Mouse (Mus musculus) CH12.LX (cell line): ENCODE data around the gene Syt2.

Experiments used
- CTCF ChIP-seq, 2 experiments: IDR thresholded peaks in 1 of 2; conservative IDR thresholded peaks in 1 of 2; 2 replicates each; pipeline ENCODE4 v1.5.1; 2011 to 2012; ENCODE audit warnings: low read depth in 2 of 2, low read length in 2 of 2, improper control_type of control experiment in 1 of 2, inconsistent platforms in 1 of 2, mild to moderate bottlenecking in 1 of 2, moderate library complexity in 1 of 2
- EP300 ChIP-seq: IDR thresholded peaks from 2 replicates; pipeline ENCODE4 v1.6.1; 2011; ENCODE audit warnings: low read length, improper control_type of control experiment
- MAFK ChIP-seq: IDR thresholded peaks from 2 replicates; pipeline ENCODE4 v1.6.1; 2011; ENCODE audit warnings: low read length, improper control_type of control experiment; ENCODE audit not compliant: insufficient replicate concordance
- MXI1 ChIP-seq: IDR thresholded peaks from 2 replicates; pipeline ENCODE4 v1.6.1; 2011; ENCODE audit warnings: mild to moderate bottlenecking, low read depth, low read length, improper control_type of control experiment
- POLR2A ChIP-seq: IDR thresholded peaks from 2 replicates; pipeline ENCODE4 v1.6.1; 2011; ENCODE audit warnings: low read depth, mild to moderate bottlenecking, improper control_type of control experiment, low read length
- UBTF ChIP-seq: IDR thresholded peaks from 2 replicates; pipeline ENCODE4 v1.6.1; 2012; ENCODE audit warnings: low read depth, mild to moderate bottlenecking, inconsistent platforms, low read length, improper control_type of control experiment, moderate library complexity
- USF1 ChIP-seq: IDR thresholded peaks from 2 replicates; pipeline ENCODE4 v1.6.1; 2014; ENCODE audit warnings: low read depth, mild to moderate bottlenecking, inconsistent platforms, low read length, improper control_type of control experiment
- USF2 ChIP-seq: conservative IDR thresholded peaks from 2 replicates; pipeline ENCODE4 v1.6.1; 2011; ENCODE audit warnings: low read depth, low read length, improper control_type of control experiment
- ZKSCAN1 ChIP-seq: IDR thresholded peaks from 2 replicates; pipeline ENCODE4 v1.6.1; 2012; ENCODE audit warnings: low read depth, inconsistent platforms, low read length, improper control_type of control experiment, borderline replicate concordance

DNA sequence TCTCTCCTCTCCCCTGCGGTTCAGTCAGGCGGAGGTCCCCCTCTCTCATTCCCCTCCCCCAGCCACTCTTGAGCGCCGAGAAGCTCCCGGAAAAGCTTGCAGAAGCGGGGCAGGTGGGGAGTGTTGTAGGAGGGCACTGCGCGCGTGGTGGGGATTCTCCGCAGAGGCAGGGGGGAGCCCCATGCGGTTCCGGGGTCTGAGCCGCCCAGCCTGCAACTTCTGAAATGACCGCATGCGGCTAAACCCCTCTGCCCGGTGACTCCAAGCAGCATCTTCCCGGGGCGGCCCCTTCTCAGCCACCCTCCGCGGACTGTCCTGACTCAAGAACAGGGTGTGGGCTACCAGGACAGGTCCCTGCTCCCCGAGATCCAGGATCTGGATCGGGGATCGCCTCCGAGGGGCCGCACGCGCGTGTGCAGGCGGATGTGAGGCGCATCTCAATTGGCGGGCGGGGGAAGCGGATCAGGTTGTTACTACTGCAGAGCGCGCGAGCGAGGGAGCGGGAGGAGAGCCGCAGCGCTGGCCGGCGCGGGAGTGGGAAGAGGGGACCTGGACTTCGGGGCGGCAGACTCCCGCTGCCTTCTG, 62.4 kb downstream of the Syt2 start:
- TF ChIP-seq CTCF (conservative IDR thresholded peaks at IDR 0.05 in 1 of 2, IDR thresholded peaks at IDR 0.05 in 1 of 2; ENCODE audit: low read depth in 2 of 2, low read length in 2 of 2) = no peak
- TF ChIP-seq USF1 = no peak
- TF ChIP-seq MXI1 = peak; percentile 61; the same call in 1 of the 2 replicates
- peak; percentile 77 for TF ChIP-seq MAFK
- TF ChIP-seq POLR2A = no peak
- TF ChIP-seq EP300 = peak; percentile 73; the same call in 1 of the 2 replicates
- no peak for TF ChIP-seq ZKSCAN1
- TF ChIP-seq USF2 = no peak
- TF ChIP-seq UBTF = no peak
